Mouse (Mus musculus) heart, postnatal 4 days (tissue): Measurements from ENCODE around the gene Csnk1g1. TPM values are rescaled to one million over a fixed set of nuclear protein-coding genes. Genes with fewer than 3 reads are reported as not detected.

ENCODE experiments used
- DNase-seq: peaks from one replicate; pipeline ENCODE4 v3.0.0; 2021
- total RNA-seq, 2 experiments: library from RNA; stranded (reverse); gene quantifications; 2 replicates each; pipeline ENCODE4 v1.2.3; 2021

Csnk1g1 gene
- total RNA-seq, 2 experiments from 2014 or later = 20.3 to 20.8 TPM

DNA sequence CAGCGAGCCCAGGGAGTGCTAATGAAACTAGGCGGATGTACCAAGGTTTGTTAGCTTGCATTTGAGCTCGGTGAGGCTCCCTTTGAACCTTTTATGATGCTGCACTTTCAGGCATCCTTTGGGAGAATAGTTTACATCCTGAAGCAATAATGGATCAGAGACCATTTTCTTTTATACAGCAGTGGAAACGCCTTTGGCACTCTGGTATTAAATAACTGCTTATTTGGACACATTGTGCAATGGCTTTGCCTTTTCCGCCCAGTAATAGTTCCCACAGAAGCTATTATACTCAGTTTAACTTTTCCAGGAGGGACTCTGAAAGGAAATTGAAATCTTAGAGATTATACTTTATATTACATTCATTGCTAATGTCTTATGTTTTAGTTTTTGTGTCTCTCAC lies 90.2 kb downstream of the Csnk1g1 start:
- no peak for DNase-seq

DNA sequence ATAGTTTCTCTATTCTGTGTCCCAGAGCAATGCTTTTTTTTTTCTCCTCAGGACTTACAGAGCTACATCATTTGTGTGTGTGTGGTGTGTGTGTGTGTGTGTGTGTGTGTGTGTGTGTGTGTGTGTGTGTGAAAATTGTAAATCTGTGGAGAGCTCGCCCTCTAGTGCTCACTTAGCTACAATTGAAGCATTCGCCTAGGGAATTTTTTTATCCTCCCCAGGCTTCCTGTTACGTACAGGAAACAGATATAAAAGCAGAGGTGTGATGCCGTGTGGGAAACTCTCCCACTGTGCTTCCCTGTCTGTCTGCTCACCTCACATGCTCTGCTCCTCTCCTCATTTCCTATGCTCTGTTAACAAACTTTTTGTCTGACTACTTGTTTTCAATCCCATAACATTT lies 95.7 kb downstream of the Csnk1g1 start:
- DNase-seq = peak; percentile 40

DNA sequence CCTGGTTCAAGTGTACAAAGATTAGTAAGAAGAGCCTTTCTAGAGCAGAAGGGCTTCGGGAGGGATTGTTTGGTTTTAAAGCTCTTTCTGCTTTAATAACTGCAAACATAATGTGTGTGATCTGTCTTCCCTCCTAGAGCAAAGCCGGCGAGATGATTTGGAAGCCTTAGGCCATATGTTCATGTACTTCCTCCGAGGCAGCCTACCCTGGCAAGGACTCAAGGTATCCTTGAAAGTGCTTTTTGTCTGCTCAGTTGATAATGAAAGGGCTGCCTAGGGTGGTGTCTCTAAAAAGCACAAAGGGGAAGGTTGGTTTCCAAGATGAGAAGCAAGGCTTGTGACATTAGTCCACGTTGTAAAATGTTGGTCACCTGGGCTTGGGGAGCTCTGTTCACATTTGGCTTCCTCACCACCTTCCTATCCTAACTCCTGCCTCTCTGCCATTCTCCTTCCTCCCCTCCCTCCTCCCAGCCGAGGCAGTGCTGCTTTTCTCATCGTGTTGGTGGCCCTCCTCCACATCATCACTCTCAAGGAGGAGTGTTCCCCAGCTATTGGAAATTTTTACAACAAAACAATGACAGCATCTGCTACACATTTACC lies 99.0 kb downstream of the Csnk1g1 start:
- no peak for DNase-seq

DNA sequence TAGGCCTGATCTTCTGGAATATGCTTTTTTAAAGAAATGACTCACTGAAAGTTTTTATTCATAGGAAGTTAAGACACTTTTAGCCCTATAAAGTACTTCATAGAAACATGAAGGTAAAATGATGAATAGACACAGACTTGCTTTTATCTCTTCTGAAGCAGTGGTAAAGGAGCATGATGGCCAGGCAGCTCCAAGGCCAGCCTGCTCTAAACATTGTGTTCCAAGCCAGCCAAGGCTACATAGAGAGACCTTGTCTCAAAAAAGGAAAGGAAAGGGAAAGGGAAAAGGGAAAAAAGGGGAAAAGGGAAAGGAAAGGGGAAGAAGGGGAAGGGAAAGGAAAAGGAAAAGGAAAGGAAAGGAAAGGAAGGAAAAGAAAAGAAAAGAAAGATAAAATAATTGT lies 111.9 kb downstream of the Csnk1g1 start:
- DNase-seq = no peak

DNA sequence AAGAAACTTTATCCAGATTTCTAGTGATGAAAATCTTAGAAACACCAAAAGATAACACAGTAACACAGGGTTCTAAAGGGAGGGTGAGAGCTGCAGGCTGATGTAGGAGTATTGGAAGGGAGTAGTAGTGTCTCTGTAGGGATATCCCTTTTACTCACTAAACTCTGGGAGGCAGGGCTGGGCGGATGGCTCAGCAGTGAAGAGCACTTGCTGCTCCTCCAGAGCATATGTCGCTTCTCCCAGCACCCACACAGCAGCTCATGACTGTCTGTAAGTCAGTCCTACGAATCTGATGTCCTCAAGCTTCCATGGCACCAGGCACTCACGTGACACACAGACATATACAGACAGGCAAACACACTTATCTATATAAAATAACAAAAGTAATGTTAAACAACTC lies 129.4 kb downstream of the Csnk1g1 start:
- no peak for DNase-seq

DNA sequence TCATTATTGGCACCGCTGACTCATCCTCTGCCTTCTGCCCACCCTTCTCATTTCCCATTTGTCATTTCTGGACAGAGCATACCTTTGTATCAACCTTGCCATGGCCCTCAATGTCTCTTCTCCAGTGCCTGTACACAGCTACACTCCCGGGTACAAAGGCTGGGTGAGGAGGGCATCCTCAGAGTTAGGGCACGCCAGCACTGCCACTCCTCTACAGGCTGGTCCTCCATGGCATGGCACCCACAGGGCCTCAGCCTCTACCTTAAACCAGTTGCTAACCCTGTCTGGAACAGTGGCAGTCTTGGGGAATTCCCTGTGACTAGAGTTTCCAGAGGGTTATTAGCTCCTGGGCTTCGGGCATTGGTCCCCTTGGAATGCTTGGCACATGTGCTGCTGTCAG lies 129.9 kb downstream of the Csnk1g1 start:
- DNase-seq = no peak

DNA sequence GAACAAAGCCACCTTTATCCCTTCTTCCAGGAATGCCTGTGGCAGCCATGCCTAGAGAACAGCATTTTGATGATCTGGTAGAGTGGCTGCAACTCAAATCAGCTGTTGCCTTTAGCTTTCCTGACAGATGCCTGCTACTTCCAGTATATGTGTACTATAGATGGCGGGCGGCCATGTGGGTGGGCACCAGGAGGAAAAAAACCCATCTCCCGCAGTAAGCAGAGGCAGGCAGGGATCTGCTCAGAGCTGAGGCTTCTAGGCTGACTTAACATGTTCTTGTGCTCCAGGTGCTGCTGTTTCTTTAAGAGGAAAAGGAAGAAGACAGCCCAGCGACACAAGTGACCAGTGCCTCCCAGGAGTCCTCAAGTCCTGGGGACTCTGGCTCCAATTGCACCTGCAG lies 130.6 kb downstream of the Csnk1g1 start:
- DNase-seq = no peak

DNA sequence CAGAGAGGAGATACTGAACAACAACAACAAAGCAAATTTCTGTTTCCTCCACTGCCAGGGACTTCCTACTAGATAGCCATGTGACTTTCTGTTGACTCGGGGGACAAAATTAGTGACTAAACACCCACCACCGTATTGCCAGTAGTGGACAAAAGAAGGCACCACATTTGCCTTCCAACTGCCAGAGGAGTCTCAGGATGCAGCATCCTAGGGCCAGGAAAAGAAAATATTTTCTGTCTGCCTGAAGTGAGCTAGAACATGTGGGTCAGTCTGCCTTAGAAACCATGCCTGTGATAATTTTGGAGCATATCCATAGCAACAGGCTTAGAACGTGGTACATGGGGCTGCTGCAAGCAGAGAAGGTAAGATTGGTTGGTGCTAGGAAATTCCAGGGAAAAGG lies 132.1 kb downstream of the Csnk1g1 start:
- no peak for DNase-seq

DNA sequence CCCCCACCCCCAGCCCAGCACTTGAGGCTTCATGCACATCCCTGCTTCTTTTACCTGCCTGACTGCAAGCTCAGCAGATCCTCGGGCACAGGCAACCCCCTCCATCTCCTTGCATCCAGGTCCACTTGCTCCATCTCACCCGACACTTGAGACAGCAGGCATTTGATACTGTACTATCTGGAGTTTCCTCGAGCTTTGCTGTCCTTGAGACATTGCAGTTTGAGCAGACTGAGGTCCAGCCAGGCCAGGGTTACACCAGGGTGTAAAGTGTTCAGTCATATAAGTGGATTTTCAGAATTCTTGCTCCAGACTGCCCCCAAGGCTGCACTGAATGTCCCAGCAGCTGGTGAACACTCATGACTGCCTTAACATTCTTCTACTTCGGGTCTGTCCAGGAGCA lies 133.6 kb downstream of the Csnk1g1 start:
- DNase-seq = no peak

DNA sequence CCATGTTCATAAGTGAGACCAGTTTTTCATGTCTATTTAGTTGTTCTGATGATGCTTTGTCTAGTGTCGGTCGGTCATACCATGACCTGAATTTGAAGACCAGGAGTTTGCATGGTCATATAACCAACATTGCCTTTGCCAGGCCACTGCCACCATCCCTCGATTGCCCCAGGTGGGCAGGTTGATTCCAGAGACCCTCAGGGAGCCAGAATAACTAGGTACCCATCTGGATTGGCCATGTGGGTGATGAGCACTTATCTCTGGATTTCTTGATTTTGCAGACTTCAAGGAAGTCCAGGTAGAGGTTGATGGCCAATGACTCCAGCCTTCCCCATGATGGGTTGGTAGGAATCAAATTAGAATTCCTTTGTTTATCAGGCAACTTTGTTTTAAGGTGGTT lies 134.5 kb downstream of the Csnk1g1 start:
- no peak for DNase-seq

DNA sequence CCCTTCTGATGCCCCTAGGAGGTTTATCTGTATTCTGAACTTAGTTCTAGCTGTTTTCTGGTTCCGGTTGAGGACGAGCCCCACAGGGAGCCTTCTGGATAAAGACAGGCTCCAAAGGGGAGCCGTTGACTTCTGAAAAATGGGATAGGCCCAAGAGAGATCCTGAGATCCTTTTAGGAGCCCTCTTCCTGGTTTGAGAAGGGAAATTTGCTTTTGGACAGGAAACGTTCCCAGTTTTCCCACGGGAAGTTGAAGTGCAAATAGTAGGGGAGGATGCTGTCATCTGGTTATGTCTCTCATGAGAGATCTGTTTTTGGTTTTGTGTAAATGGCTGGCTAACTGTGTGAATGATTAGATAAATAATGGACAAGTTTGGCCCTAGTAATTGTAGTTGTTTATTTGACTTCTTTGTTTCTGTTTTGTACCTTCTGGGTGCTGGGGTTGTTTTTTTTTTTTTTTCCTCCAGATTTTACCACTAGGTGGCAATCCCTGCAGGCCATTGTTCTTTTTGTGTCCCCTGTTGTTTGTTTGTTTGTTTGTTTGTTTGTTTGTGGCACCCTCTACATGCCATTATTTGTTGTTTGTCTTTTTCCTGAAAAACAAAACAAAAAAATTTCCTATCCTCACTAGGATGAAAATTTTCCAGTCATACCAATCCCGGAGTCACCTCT lies 141.3 kb downstream of the Csnk1g1 start:
- no peak for DNase-seq

DNA sequence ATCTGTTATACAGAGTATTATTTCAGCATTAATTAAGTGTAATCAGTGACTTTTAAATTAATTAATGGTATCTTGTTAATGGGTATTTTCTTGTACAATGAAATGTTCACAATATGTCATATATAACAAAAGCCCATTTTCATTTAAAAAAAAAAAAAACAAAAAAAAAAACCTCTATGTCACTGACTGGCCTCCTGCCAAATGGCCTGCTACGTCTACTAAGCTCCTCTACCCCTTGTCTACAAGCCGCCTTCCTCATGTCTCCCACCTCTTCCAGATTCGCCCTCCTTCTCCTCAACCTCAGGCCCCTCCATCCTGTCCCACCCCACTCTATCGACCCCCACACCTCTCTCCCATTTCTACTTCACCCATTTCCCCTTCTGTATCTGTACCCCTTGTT lies 142.8 kb downstream of the Csnk1g1 start:
- no peak for DNase-seq

DNA sequence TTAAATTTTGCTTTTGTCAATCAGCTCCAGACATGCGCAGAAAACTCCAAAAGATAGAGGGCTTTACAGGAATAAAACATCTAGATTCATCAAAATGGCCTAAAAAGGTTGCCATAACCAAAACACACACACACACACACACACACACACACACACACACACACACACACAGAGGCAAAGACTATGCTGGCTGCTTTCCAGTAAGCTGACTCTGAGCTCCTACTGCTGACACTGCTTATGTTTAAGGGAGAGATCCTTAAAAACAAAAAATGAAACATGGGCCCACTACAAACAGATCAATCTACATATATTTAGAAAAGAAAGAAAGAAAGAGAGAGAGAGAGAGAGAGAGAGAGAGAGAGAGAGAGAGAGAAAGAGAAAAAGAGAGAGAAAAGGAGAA lies 144.0 kb downstream of the Csnk1g1 start:
- DNase-seq = no peak

DNA sequence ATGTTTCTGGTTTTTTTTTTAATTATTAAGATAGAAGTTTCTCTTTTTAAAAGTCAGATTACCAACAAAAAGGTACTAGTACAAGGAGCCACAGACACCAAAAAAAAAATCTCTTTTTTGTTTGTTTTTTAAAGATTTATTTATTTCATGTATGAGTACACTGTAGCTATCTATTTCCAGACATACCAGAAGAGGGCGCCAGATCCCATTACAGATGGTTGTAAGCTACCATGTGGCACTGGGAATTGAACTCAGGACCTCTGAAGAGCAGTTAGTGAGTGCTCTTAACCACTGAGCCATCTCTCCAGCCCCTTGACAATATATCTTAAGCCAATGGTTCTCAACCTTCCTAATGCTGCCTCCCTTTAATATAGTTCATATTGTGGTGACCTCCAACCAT lies 144.9 kb downstream of the Csnk1g1 start:
- DNase-seq = no peak

DNA sequence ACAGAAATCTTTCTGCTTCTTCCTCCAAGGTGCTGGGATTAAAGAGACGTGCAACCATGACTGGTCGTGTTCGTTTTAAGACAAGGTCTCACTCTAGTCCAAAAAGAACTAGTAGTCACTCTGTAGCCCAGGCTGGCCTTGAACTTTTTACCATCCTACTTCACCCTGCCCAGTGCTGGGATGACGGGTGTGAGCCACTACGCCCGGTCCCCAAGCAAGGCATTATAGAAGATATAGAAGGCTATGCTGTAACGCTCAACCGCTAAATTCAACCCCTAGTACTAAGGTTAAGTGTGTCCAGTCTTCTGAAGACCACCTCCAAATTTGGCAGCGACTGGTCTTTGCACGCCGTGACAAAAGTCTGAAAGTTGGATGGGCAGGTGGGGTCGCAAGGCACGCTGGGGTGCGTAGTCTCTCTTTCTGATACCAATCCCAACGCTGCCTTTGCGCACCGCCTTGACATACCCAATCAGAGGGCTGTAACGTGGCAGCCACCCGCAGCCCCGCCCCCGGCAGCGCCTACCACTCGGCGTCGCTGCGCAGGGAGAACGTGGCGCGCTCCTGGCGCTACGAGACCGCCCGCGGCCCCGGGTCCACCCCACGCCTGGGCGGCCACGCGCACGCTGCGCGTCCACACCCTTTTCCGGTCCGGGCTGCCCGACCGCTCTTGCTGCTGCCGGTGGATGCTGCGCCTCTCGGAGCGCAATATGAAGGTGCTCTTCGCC lies 151.0 kb downstream of the Csnk1g1 start, which contains the start of gene Ppib:
Gene Ppib, plus strand, starts transcription at position 640 of the 725 bp plus-strand sequence.
- DNase-seq = peak; percentile 98

DNA sequence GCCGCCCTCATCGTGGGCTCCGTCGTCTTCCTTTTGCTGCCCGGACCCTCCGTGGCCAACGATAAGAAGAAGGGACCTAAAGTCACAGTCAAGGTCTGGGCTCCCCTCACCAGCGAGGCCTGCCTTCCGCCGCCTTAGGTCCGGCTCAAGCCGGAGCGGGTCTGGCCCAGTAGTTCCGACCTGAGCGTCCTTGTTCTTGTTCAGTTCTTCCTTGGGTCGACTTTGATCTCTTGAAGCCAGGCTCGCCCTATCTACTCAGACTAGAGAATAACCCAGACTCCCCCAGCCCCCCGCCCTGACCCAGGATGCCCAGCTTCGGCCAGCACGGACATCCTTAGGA lies 151.6 kb downstream of the Csnk1g1 start:
- DNase-seq = no peak

DNA sequence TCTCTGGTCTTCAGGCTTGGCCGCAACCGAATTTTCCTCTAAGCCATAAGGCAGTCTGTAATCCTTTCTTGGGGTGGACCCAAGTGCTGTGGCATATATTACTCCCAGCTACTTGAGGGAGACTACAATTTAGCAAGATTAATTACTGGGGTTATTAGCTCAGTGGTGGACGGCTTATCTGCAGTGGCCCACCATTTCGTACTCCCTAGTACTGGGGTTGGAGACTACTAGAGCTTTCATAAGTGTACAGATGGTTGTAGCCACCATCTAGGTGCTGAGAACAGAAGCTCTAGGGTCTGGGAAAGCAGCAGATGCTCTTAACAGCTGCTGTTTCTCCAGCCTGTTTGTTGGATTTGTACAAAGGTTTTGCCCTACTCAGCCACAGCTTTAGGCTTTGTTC lies 152.3 kb downstream of the Csnk1g1 start:
- no peak for DNase-seq

DNA sequence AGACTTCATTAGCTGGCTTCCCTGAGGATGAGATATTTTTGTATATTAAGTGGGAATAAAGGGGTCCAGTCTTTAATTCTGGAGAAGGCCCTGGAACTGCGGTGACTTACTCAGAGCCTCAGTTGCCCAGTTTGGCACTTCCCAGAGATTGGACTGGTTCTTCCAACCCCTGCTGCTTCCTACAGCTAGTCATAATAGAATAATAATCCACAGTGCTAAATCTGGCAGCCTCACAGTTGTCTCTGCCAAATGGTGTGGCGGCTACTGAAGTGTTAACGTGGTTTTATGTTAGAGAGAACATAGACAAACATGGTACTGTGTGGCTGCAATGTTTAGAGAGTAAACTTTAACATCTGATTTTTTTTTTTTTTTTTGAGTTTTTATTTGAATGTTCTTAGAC lies 152.9 kb downstream of the Csnk1g1 start:
- no peak for DNase-seq

DNA sequence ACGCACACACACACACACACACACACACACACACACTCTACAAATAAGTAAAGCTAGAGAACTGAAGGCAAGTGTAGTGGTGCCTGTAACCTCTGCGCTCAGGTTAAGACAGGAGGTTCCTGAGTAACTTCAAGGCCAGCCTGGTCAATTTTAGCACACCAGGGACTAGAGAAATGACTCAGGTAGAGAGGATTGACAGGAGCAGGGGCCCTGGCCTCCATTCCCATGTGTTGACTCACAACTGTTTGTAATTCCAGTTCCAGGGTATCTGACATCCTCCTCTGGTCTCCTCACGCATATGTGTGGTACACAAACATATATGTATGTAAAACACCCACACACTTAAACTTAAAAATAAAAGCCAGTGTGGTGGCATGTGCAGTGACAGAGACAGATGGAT lies 154.7 kb downstream of the Csnk1g1 start:
- DNase-seq = no peak

DNA sequence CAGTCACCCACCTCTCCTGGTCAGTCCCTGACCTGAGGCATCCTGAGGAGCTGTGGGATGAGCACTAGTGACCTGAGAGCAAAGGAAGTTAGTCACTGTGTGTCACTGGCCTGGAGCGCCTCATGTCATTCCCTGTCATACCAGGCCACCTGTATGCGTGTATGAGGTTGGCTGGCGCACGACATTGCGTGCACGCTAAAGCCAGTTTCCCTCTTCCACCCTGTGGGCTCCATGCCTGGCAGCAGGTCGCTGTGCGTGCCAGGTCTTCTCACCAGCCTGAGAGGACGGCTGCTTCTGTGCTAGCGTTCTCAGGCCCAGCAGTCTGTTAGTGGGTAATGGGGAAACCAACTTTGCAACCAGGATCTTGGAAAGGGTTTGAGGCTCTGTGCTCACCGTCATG lies 155.6 kb downstream of the Csnk1g1 start:
- no peak for DNase-seq

DNA sequence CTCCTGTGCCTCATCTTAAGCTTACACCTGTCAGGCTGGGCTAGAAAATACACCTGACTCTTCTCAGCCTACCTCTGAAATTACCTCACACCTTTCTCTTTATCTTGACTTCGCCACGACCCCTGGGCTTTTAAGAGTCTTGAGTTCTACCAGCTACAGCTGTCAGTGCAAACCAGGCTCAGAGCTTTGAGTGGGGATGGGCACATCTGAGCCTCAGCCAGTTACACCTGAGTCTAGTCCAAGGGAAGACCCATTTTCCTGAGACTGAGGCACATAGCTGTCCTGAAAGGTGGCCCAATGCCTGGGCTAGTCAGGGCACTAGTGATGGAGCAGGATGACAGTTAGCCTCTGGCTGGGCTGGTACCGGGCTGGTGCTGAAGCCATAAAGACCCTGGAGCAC lies 158.1 kb downstream of the Csnk1g1 start:
- DNase-seq = no peak

DNA sequence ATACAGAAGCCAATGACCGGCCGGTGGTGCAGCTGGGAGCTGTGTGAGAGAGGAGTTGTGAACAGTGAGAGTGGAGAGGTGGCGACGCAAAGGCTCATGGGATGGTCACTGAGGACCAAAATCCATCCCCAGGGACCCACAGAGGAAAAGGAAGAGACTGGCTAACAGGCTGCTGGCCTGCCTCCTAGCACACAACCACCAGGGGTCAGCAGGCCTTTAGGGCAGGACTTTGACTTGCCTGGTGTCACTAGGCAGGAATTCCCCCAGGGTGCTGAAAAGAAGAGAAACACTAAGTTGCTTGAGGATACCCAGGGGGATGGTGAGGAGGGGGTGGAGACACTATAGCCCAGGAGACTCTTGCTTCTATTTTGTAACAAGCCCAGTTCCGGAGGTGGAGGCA lies 158.8 kb downstream of the Csnk1g1 start:
- peak; percentile 67 for DNase-seq

DNA sequence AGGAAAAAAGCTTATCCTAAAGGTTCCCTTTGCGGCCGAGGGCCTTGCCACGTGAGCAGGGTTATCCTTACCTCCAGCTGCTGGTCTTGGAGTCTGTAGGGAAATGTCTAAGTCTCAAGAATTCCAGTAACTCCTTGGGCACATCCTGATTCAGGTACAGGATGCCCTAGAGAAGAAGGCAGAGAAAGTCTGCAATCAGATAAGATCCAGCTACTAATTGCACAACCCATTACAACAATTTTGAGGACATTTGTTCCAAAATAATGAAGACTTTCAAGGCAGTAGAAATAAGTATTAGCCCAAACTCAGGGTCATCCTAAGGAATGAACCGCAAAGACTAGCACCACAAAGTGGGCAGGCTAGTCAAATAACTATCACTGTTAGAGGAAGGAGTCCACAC lies 159.3 kb downstream of the Csnk1g1 start:
- DNase-seq = no peak

DNA sequence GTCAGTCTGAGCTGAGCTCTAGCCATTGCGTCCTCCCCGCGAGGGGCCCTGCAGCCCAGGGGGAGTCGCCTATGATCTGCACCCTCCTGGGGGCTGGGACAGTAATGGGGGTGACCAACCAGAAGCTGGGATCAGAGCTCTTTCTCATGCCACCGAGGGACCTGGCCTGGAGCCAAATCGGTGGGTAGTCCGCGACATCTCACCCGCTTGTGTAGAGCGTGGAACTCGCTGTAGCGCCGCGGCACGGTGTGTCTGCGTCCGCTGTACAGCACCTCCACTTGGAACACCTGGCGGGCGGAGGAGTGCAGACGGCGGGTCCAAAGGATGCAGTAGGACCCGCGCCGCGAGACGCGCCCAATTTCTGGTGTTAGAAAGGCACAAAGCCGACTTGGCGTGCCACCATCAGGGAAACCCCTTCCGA lies 160.3 kb downstream of the Csnk1g1 start:
- peak; percentile 33 for DNase-seq
